Mouse (Mus musculus): ENCODE results near the gene Ccnk. TPM values are rescaled to one million over a fixed set of nuclear protein-coding genes. Genes with fewer than 3 reads are reported as not detected.

Ccnk gene
- polyA plus RNA-seq, 1 experiment = 271 TPM

DNA sequence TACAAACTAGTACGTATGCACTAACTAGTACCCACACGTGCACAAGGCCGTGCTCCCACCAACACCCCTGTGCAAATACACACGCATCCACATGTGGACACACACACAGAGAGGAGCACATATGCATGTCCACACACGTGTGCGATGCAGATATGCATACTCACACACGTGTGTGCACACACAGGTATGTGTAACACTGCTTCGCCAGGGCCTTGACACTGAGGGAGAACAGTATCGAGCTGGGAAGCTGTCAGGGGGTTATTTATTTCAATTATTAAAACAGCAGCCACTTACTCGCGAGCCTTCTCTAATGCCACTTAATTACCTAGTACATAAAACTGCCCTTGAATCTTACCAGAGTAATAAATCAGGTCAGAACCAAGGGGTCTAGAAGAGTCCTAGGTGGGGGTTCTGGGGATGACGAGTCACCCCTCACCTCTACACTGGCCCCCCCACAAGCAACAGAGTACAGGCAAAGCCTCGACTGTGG, 61.1 kb downstream of the Ccnk start:
- no peaks in the 10 kb centered on the region for H3K36me3 ChIP-seq (ENCODE audit: control insufficient read depth, insufficient read depth, low read length)
- peaks cover 2% of the 10 kb centered on the region; the same call in 1 of the 2 replicates for H3K4me1 ChIP-seq (ENCODE audit: control insufficient read depth, insufficient read depth, low read length)
- no peak overlapping the region for H3K27ac ChIP-seq (ENCODE audit: control insufficient read depth, insufficient read depth, low read depth, low read length)
- TF ChIP-seq POLR2A (IDR thresholded peaks at IDR 0.05; ENCODE audit: control insufficient read depth, low read depth, low read length) (no peak), CTCF (IDR thresholded peaks at IDR 0.05; ENCODE audit: control insufficient read depth, insufficient read depth, insufficient replicate concordance, low read depth, low read length) (no peak)
- no peaks in the 10 kb centered on the region for H3K27me3 ChIP-seq (ENCODE audit: control insufficient read depth, insufficient read depth, low read length)
- no peak overlapping the region for H3K4me3 ChIP-seq (ENCODE audit: control insufficient read depth, low read depth, low read length)

DNA sequence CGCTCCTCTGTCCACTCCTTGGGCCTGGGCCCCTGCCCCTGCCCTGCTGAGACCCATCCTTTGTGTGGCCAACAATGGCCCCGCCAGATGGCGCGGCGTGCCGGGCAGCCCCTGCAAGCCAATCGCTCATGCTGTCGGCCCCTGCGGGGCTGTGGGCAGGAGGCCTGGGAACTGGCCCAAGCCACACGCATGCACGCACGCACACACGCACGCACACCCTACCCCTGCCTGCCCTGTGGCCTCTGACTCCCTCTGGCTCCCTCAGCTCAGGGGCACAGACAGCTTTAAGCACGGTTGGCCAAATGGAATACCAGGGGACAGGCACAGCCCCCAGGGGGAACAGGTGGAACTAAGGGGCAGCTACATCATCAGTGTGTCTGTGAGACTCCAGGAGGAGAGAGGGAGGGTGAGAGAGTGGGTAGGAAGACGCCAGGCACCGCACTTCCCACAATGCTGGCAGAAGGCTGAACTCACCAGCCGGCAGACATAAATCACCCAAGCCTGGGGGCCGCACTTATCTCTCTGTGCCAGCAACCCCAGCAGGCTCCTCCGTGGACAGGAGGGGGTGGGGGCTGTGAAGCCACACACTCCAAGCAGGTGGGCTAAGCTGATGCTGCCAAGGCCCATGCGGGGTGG, 61.7 kb downstream of the Ccnk start:
- Histone ChIP-seq H3K27ac (ENCODE audit: control insufficient read depth, insufficient read depth, low read depth, low read length) (no peak overlapping the region), H3K36me3 (ENCODE audit: control insufficient read depth, insufficient read depth, low read length) (no peaks in the 10 kb centered on the region), H3K27me3 (ENCODE audit: control insufficient read depth, insufficient read depth, low read length) (no peaks in the 10 kb centered on the region), H3K4me1 (ENCODE audit: control insufficient read depth, insufficient read depth, low read length) (peaks cover 2% of the 10 kb centered on the region; the same call in 1 of the 2 replicates), H3K4me3 (ENCODE audit: control insufficient read depth, low read depth, low read length) (no peak overlapping the region)
- TF ChIP-seq POLR2A (IDR thresholded peaks at IDR 0.05; ENCODE audit: control insufficient read depth, low read depth, low read length) (no peak), CTCF (IDR thresholded peaks at IDR 0.05; ENCODE audit: control insufficient read depth, insufficient read depth, insufficient replicate concordance, low read depth, low read length) (no peak)

DNA sequence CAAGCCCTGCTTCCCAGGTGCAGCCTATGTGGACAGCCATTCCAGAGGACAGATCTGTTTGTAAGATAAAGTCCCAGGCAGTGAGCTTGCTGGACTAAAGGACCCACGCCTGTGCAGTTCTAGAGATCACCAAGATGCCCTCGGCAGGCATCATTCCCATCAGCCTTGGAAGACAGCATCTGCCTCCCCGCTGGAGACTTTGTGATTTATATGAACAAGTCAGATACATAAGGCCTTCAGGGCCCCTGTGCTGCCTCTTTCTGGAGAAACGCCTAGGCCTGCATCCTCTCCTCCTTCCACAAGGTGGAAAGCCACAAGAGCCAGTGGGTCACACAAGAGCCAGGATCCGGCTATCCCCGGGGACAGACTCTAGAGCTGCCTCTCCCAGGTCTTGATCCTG, 62.2 kb downstream of the Ccnk start:
- TF ChIP-seq CTCF (IDR thresholded peaks at IDR 0.05; ENCODE audit: control insufficient read depth, insufficient read depth, insufficient replicate concordance, low read depth, low read length) (no peak), POLR2A (IDR thresholded peaks at IDR 0.05; ENCODE audit: control insufficient read depth, low read depth, low read length) (no peak)
- Histone ChIP-seq H3K4me3 (ENCODE audit: control insufficient read depth, low read depth, low read length) (no peak overlapping the region), H3K27me3 (ENCODE audit: control insufficient read depth, insufficient read depth, low read length) (no peaks in the 10 kb centered on the region), H3K4me1 (ENCODE audit: control insufficient read depth, insufficient read depth, low read length) (peaks cover 2% of the 10 kb centered on the region; the same call in 1 of the 2 replicates), H3K36me3 (ENCODE audit: control insufficient read depth, insufficient read depth, low read length) (no peaks in the 10 kb centered on the region), H3K27ac (ENCODE audit: control insufficient read depth, insufficient read depth, low read depth, low read length) (no peak overlapping the region)

DNA sequence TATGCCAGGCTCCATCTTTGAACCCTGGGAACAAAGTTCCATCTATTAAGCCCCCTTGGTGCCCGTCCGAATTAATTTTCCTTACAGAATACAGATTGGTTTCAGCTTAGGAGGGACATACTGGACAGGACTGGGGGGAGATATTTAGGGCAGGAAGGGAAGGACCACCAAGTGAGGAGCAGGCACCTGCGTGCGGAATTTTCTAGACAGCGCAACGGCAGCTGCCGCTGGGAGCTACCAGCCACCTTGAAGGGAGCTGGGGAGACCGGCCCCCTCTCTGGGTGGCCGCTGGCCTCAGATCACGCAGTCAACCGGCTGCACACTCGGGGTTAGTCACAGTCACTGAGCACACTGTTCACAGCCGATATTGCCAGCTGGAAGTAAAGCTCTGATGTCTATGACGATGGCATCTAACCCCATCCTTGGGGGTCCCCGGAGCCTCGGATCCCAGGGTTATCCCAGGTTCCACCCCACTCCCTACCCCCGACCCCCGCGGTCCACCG, 62.9 kb downstream of the Ccnk start:
- Histone ChIP-seq H3K27ac (ENCODE audit: control insufficient read depth, insufficient read depth, low read depth, low read length) (no peak overlapping the region), H3K4me1 (ENCODE audit: control insufficient read depth, insufficient read depth, low read length) (peaks cover 2% of the 10 kb centered on the region; the same call in 1 of the 2 replicates), H3K4me3 (ENCODE audit: control insufficient read depth, low read depth, low read length) (no peak overlapping the region), H3K27me3 (ENCODE audit: control insufficient read depth, insufficient read depth, low read length) (no peaks in the 10 kb centered on the region), H3K36me3 (ENCODE audit: control insufficient read depth, insufficient read depth, low read length) (no peaks in the 10 kb centered on the region)
- TF ChIP-seq CTCF (IDR thresholded peaks at IDR 0.05; ENCODE audit: control insufficient read depth, insufficient read depth, insufficient replicate concordance, low read depth, low read length) = no peak
- no peak for TF ChIP-seq POLR2A (IDR thresholded peaks at IDR 0.05; ENCODE audit: control insufficient read depth, low read depth, low read length)

DNA sequence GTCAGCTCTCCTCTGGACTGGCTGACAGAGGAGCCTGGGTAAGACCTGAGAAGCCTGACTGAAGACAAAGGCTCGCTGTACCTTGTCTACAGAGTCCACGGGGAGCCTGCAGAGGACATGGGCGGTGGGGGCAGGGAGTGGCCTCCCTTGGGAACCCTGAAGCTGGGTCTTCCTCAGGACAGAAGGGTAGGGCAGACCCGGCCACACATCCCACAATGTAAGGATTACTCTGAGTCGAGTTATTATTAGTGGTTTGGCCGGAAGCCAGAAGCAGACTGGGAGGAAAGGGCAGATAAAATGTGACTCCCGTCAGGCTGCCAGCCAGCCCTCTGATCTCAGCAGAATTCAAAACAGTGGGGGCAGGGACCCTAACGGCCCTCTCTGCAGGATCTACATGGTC, 65.4 kb downstream of the Ccnk start:
- TF ChIP-seq CTCF (IDR thresholded peaks at IDR 0.05; ENCODE audit: control insufficient read depth, insufficient read depth, insufficient replicate concordance, low read depth, low read length) = no peak
- no peak for TF ChIP-seq POLR2A (IDR thresholded peaks at IDR 0.05; ENCODE audit: control insufficient read depth, low read depth, low read length)
- no peak overlapping the region for H3K4me3 ChIP-seq (ENCODE audit: control insufficient read depth, low read depth, low read length)
- H3K4me1 ChIP-seq (ENCODE audit: control insufficient read depth, insufficient read depth, low read length) = no peaks in the 10 kb centered on the region
- H3K27ac ChIP-seq (ENCODE audit: control insufficient read depth, insufficient read depth, low read depth, low read length) = no peak overlapping the region
- H3K36me3 ChIP-seq (ENCODE audit: control insufficient read depth, insufficient read depth, low read length) = no peaks in the 10 kb centered on the region
- no peaks in the 10 kb centered on the region for H3K27me3 ChIP-seq (ENCODE audit: control insufficient read depth, insufficient read depth, low read length)

DNA sequence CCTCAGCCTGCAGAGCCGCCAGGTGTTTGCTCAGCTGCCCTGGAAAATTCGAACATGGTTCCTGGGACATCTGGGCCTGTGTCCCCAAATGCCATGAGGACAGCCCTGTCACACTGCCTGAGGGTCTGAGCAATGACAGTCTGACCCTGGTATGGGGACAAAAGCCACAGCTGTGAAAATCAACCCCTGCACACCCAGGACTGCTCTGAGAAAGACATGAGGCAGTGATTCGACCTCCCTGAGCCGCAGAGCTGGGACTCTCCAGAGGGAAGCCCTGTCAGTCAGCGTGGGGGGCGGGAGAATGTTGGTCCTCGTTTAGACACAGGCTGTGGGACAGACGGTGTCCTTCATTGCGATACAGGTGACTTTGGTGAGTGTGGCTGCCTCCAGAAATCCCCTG, 66.2 kb downstream of the Ccnk start:
- TF ChIP-seq POLR2A (IDR thresholded peaks at IDR 0.05; ENCODE audit: control insufficient read depth, low read depth, low read length) = no peak
- TF ChIP-seq CTCF (IDR thresholded peaks at IDR 0.05; ENCODE audit: control insufficient read depth, insufficient read depth, insufficient replicate concordance, low read depth, low read length) = no peak
- no peaks in the 10 kb centered on the region for H3K4me1 ChIP-seq (ENCODE audit: control insufficient read depth, insufficient read depth, low read length)
- H3K36me3 ChIP-seq (ENCODE audit: control insufficient read depth, insufficient read depth, low read length) = no peaks in the 10 kb centered on the region
- H3K4me3 ChIP-seq (ENCODE audit: control insufficient read depth, low read depth, low read length) = no peak overlapping the region
- H3K27ac ChIP-seq (ENCODE audit: control insufficient read depth, insufficient read depth, low read depth, low read length) = no peak overlapping the region
- H3K27me3 ChIP-seq (ENCODE audit: control insufficient read depth, insufficient read depth, low read length) = no peaks in the 10 kb centered on the region

DNA sequence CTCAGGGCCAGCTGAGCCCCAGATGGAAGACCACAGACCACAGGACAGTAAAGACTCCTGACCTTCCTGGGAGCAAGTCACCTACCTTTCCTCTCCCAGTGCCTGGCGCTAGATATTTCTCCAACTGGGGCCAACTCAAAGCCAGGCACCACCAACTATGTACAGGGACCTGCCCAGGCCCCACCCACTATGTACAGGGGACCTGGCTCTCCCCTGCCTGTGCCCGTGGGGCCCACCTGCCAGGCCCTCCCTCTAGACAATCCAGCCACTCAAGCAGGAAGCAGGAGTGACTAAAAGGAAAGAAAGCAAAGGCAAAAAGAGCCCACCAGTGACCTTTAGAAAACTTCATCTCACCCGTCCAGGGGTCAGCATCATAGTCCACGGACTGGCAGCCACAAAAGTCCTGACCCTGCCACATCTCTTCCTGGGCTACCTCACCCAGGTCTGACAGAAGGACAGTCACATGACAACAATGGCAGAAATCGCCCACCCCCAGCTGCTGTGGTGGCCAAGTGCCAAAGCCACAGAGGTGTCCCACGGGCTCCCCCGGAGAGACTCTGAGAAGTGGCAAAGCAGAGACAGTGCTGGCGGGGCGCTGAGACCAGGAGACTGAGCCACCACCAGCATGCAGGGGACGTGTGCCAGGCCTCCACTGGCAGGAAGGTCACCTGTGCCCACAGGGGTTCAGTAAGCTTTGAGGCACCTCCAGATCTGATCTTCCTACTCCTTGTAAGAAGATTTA, 67.6 kb downstream of the Ccnk start:
- H3K36me3 ChIP-seq (ENCODE audit: control insufficient read depth, insufficient read depth, low read length) = no peaks in the 10 kb centered on the region
- H3K27me3 ChIP-seq (ENCODE audit: control insufficient read depth, insufficient read depth, low read length) = no peaks in the 10 kb centered on the region
- H3K4me3 ChIP-seq (ENCODE audit: control insufficient read depth, low read depth, low read length) = no peak overlapping the region
- TF ChIP-seq POLR2A (IDR thresholded peaks at IDR 0.05; ENCODE audit: control insufficient read depth, low read depth, low read length) (no peak), CTCF (IDR thresholded peaks at IDR 0.05; ENCODE audit: control insufficient read depth, insufficient read depth, insufficient replicate concordance, low read depth, low read length) (no peak)
- H3K4me1 ChIP-seq (ENCODE audit: control insufficient read depth, insufficient read depth, low read length) = no peaks in the 10 kb centered on the region; the same call in 1 of the 2 replicates
- no peak overlapping the region for H3K27ac ChIP-seq (ENCODE audit: control insufficient read depth, insufficient read depth, low read depth, low read length)

All from testis, adult 2 months (tissue).